Mouse (Mus musculus): Measurements from ENCODE around the gene Ttyh1. TPM values are rescaled to one million over a fixed set of nuclear protein-coding genes. Genes with fewer than 3 reads are reported as not detected.
A peak's percentile ranks its signal among the peaks of the same experiment; 100 is the strongest.

Ttyh1 gene
- polyA plus RNA-seq, 1 experiment from 2014 or later = 87.3 TPM

DNA sequence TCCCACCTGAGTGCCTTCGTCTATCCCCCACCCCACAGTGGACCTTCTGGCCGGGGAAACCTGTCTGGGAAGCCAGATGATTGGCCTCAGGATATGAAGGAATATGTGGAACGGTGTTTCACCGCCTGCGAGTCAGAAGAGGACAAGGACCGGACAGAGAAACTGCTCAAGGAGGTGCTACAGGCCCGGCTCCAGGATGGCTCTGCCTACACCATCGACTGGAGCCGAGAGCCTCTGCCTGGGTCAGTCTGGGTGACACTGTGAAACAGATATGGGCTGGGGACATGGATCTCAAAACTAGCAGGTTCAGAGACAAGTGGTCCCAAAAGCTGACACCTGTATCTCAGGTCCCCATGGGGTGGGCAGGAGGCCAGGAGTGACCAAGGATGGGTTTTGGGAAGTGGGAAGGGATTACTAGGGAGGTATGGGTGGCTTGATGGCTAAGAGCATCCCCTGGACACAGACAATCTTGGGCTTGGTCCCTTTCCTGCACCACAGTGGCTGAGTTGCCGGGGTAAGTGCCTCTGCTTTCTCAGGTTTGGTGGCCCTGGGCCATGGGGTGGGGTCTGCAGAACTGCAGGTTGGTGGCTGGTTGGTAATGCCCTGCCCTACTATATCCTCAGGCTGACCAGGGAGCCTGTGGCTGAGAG is 23.7 kb downstream of the Ttyh1 start:
- 92% methylated on average over 10 of the region's 10 CpGs for WGBS
- peaks cover 3% of the 10 kb centered on the region; the same call in 1 of the 2 replicates for H3K4me1 ChIP-seq (replicated peaks; ENCODE audit: control insufficient read depth, insufficient read depth, low read length)
- no peak overlapping the region for H3K4me2 ChIP-seq (ENCODE audit: low read depth, low read length, severe bottlenecking)
- peaks cover 55% of the 10 kb centered on the region for H3K36me3 ChIP-seq (ENCODE audit: control insufficient read depth, insufficient read depth, low read length)
- no peak overlapping the region for H3K4me3 ChIP-seq (ENCODE audit: low read depth, low read length)
- DNase-seq (ENCODE audit: low spot score) = peak; percentile 48
- ATAC-seq (replicated peaks; ENCODE audit: low FRiP score) = no peak
- H3K27me3 ChIP-seq (ENCODE audit: control insufficient read depth, insufficient read depth, low read length) = no peaks in the 10 kb centered on the region
- H3K27ac ChIP-seq (ENCODE audit: low read depth, low read length) = no peak overlapping the region
- H3K9ac ChIP-seq (ENCODE audit: low read length) = no peak overlapping the region
- no peaks in the 10 kb centered on the region for H3K9me3 ChIP-seq (ENCODE audit: control insufficient read depth, low read length)

DNA sequence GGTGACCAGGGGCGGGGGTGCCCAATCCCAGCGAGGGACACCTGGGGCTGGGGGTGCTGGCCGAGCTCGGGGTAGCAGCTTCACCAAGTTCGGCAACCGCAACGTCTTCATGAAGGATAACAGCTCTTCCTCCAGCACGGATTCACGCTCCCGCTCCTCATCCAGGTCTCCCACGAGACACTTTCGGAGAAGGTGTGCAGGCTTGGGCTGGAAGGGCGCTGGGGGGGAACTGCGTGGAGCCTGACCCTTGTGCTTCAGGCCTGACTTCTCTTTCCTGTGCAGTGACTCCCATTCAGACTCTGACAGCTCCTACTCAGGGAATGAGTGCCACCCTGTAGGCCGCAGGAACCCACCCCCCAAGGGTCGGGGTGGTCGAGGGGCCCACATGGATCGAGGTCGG is 24.3 kb downstream of the Ttyh1 start:
- H3K4me1 ChIP-seq (replicated peaks; ENCODE audit: control insufficient read depth, insufficient read depth, low read length) = no peaks in the 10 kb centered on the region
- ATAC-seq (replicated peaks; ENCODE audit: low FRiP score) (no peak), DNase-seq (ENCODE audit: low spot score) (peak; percentile 47)
- no peaks in the 10 kb centered on the region for H3K9me3 ChIP-seq (ENCODE audit: control insufficient read depth, low read length)
- WGBS = 92% methylated on average over 19 of the region's 19 CpGs
- H3K4me3 ChIP-seq (ENCODE audit: low read depth, low read length) = no peak overlapping the region
- H3K36me3 ChIP-seq (ENCODE audit: control insufficient read depth, insufficient read depth, low read length) = peaks cover 55% of the 10 kb centered on the region
- H3K9ac ChIP-seq (ENCODE audit: low read length) = no peak overlapping the region
- H3K27ac ChIP-seq (ENCODE audit: low read depth, low read length) = no peak overlapping the region
- H3K27me3 ChIP-seq (ENCODE audit: control insufficient read depth, insufficient read depth, low read length) = no peaks in the 10 kb centered on the region
- H3K4me2 ChIP-seq (ENCODE audit: low read depth, low read length, severe bottlenecking) = no peak overlapping the region

DNA sequence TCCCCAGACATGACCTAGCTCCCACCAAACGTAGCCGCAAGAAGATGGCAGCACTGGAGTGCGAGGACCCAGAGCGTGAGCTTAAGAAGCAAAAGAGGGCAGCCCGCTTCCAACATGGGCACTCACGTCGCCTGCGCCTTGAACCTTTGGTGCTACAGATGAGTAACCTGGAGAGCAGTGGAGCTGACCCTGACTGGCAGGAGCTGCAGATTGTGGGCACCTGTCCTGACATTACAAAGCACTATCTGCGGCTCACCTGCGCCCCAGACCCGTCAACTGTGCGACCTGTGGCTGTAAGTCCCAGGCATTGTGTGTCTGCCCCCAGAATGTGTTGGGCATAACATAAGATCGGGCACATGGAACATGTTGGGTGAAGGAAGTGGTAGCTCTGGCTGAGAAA is 24.8 kb downstream of the Ttyh1 start:
- no peaks in the 10 kb centered on the region; the same call in 1 of the 2 replicates for H3K4me1 ChIP-seq (replicated peaks; ENCODE audit: control insufficient read depth, insufficient read depth, low read length)
- H3K27me3 ChIP-seq (ENCODE audit: control insufficient read depth, insufficient read depth, low read length) = no peaks in the 10 kb centered on the region
- H3K9me3 ChIP-seq (ENCODE audit: control insufficient read depth, low read length) = no peaks in the 10 kb centered on the region
- no peak overlapping the region for H3K9ac ChIP-seq (ENCODE audit: low read length)
- no peak for ATAC-seq (replicated peaks; ENCODE audit: low FRiP score)
- DNase-seq (ENCODE audit: low spot score) = peak; percentile 42
- no peak overlapping the region for H3K4me2 ChIP-seq (ENCODE audit: low read depth, low read length, severe bottlenecking)
- no peak overlapping the region for H3K27ac ChIP-seq (ENCODE audit: low read depth, low read length)
- H3K4me3 ChIP-seq (ENCODE audit: low read depth, low read length) = no peak overlapping the region
- peaks cover 55% of the 10 kb centered on the region for H3K36me3 ChIP-seq (ENCODE audit: control insufficient read depth, insufficient read depth, low read length)
- 97% methylated on average over 13 of the region's 13 CpGs for WGBS

DNA sequence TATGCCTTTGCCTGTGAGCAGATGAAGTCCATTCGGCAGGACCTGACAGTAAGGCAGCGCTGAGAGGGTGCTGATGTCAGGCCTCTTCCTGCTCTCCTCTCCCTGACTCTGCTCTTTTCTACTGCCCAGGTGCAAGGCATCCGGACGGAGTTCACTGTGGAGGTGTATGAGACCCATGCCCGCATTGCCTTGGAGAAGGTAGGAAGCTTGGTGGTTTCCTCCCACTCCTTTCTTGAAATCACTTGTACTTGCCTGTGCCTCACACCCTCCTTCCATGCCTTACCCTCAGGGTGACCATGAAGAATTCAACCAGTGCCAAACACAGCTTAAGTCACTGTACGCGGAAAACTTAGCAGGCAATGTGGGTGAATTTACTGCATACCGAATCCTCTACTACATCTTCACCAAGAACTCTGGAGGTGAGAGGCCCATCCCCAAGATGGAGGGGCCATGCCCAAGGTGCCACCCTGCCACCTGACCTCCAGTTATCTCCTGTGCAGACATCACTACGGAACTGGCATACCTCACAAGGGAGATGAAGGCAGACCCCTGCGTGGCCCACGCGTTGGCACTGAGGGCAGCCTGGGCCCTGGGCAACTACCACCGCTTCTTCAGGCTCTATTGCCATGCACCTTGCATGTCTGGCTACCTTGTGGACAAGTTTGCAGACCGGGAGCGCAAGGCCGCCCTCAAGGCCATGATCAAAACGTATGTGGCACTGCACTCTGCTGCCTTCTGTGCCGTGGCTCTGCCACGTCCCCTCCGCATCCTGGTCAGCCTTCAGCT is 25.8 kb downstream of the Ttyh1 start:
- Histone ChIP-seq H3K9ac (ENCODE audit: low read length) (no peak overlapping the region), H3K27me3 (ENCODE audit: control insufficient read depth, insufficient read depth, low read length) (no peaks in the 10 kb centered on the region), H3K9me3 (ENCODE audit: control insufficient read depth, low read length) (no peaks in the 10 kb centered on the region), H3K27ac (ENCODE audit: low read depth, low read length) (no peak overlapping the region), H3K4me1 (replicated peaks; ENCODE audit: control insufficient read depth, insufficient read depth, low read length) (peaks cover under 1% of the 10 kb centered on the region; the same call in 1 of the 2 replicates), H3K4me2 (ENCODE audit: low read depth, low read length, severe bottlenecking) (no peak overlapping the region), H3K4me3 (ENCODE audit: low read depth, low read length) (no peak overlapping the region), H3K36me3 (ENCODE audit: control insufficient read depth, insufficient read depth, low read length) (peaks cover 52% of the 10 kb centered on the region)
- WGBS = 94% methylated on average over 20 of the region's 20 CpGs
- ATAC-seq (replicated peaks; ENCODE audit: low FRiP score) (no peak), DNase-seq (ENCODE audit: low spot score) (no peak)

DNA sequence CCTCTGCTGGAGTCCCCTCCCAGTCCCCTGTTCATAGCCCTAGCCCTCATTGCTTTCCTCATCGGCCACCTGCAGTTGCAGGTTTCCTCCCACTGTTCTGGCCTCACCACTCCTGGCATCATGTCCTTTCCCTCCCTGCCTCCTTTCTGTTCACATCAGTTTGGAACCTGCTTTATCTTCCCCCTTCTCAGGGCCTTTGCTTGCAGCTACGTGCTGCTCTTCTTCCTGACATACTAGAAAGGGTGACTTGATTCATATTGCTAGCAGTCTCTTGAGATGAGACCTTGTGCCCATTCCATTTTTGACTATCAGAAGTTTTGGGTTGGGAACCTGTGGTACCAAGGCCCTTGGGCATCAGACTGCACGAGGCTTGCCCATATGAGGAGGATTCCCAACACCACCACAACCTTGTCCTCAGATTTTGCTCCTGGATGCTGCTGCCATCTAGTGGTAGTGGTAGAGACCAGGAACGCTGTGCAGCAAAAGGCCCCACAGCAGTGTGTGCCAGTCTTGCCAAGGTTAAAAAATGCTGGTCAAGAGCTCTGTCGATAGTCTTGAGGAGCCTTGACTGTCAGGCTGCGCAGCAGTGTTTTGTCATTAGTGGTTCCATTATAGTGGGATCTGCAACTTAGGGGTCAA is 26.5 kb downstream of the Ttyh1 start:
- Histone ChIP-seq H3K9me3 (ENCODE audit: control insufficient read depth, low read length) (no peaks in the 10 kb centered on the region), H3K27ac (ENCODE audit: low read depth, low read length) (no peak overlapping the region), H3K4me1 (replicated peaks; ENCODE audit: control insufficient read depth, insufficient read depth, low read length) (peaks cover 4% of the 10 kb centered on the region; the same call in 1 of the 2 replicates), H3K36me3 (ENCODE audit: control insufficient read depth, insufficient read depth, low read length) (peaks cover 50% of the 10 kb centered on the region), H3K4me2 (ENCODE audit: low read depth, low read length, severe bottlenecking) (no peak overlapping the region), H3K4me3 (ENCODE audit: low read depth, low read length) (no peak overlapping the region), H3K27me3 (ENCODE audit: control insufficient read depth, insufficient read depth, low read length) (peaks cover 6% of the 10 kb centered on the region), H3K9ac (ENCODE audit: low read length) (no peak overlapping the region)
- 69% methylated on average over 6 of the region's 6 CpGs for WGBS
- ATAC-seq (replicated peaks; ENCODE audit: low FRiP score) (no peak), DNase-seq (ENCODE audit: low spot score) (no peak)

DNA sequence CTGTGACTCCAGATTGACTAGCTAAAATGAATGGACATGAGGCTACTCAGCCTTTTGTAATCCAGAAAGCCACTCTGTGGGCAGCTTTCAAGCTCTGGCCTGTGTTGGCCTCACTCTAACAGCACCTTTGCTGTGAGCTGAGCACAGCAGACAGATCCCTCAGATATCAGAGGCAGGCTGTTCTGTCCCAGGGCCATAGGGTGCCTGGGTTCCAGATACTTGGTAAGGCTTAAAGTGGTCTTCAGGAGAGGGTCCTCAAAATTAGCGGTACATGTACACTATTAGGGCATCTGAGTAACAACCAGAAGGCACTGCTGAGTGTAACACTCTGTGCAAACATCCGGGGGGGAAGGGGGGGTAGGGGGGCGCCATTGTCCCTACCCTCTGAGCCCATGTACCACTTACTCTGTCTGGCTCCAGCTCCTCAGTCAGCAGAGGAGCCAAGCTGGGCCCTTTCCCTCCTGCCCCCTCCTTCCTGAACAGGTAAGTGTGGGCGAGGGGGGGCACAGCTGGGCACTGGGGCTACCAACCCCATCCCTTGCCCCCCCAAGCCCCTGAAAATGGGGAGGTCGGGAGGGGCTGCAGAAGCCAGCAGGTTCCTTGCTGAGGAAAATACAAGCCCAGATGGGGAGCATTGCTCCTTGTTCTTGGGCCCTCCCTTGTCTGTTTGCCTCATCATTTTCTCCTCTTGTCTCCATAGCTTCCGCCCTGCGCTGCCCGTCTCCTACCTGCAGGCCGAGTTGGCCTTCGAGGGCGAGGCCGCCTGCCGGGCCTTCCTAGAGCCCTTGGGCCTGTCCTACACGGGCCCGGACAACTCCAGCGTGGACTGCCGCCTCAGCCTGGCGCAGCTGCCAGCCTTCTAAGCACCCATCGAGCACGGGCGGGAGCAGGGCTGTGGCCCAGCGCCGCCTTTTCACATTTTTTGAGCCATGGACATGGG is 27.3 kb downstream of the Ttyh1 start:
- Histone ChIP-seq H3K27ac (ENCODE audit: low read depth, low read length) (no peak overlapping the region), H3K27me3 (ENCODE audit: control insufficient read depth, insufficient read depth, low read length) (peaks cover 14% of the 10 kb centered on the region), H3K4me2 (ENCODE audit: low read depth, low read length, severe bottlenecking) (no peak overlapping the region), H3K4me3 (ENCODE audit: low read depth, low read length) (no peak overlapping the region), H3K4me1 (replicated peaks; ENCODE audit: control insufficient read depth, insufficient read depth, low read length) (peaks cover 7% of the 10 kb centered on the region; the same call in 1 of the 2 replicates), H3K9me3 (ENCODE audit: control insufficient read depth, low read length) (no peaks in the 10 kb centered on the region), H3K9ac (ENCODE audit: low read length) (no peak overlapping the region), H3K36me3 (ENCODE audit: control insufficient read depth, insufficient read depth, low read length) (peaks cover 49% of the 10 kb centered on the region)
- DNase-seq (ENCODE audit: low spot score) (no peak), ATAC-seq (replicated peaks; ENCODE audit: low FRiP score) (no peak)
- 94% methylated on average over 22 of the region's 23 CpGs for whole genome bisulfite sequencing

DNA sequence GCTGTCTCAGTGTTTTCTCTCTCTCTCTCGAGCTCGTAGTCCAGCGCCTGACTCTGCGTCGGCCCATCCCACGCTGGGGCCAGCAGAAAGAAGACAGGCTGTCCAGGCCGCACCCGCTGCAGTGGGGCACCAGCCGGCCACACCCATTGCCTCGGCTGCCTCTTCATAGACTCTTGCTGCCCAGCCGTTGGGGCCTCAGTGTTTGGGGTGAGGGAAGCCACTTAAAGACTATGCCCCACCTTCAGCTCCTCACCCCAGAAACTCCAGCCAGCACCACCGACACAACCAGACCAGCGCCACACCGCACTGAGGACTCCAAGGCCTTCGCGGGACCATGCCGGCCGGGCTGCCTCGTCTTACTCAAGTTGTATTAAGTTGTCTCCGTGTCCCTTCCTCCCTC is 28.2 kb downstream of the Ttyh1 start:
- ATAC-seq (replicated peaks; ENCODE audit: low FRiP score) (no peak), DNase-seq (ENCODE audit: low spot score) (no peak)
- Histone ChIP-seq H3K4me2 (ENCODE audit: low read depth, low read length, severe bottlenecking) (no peak overlapping the region), H3K9me3 (ENCODE audit: control insufficient read depth, low read length) (no peaks in the 10 kb centered on the region), H3K4me1 (replicated peaks; ENCODE audit: control insufficient read depth, insufficient read depth, low read length) (peaks cover 7% of the 10 kb centered on the region; the same call in 1 of the 2 replicates), H3K27me3 (ENCODE audit: control insufficient read depth, insufficient read depth, low read length) (peaks cover 17% of the 10 kb centered on the region), H3K27ac (ENCODE audit: low read depth, low read length) (no peak overlapping the region), H3K36me3 (ENCODE audit: control insufficient read depth, insufficient read depth, low read length) (peaks cover 43% of the 10 kb centered on the region), H3K9ac (ENCODE audit: low read length) (no peak overlapping the region), H3K4me3 (ENCODE audit: low read depth, low read length) (no peak overlapping the region)
- WGBS = 93% methylated on average over 19 of the region's 20 CpGs

DNA sequence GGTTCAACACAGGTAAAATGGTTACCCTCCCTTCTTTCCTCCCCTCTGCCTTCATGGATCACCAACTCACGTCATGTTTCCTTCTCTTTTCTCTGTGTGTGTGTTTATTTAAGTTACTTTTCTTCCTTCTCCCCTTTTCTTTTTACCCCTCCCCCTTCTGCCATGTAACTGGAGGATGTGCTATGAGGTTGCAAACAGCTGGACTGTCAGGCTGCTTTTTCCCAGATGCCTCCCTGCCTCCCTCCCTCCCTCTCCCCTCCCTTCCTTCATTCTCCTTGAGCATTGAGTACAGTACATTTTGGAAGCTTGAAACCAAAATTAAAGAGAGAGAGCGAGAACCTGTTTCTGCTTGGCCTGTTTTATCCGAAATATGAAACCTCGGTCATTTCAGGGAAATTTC is 28.6 kb downstream of the Ttyh1 start:
- Histone ChIP-seq H3K9ac (ENCODE audit: low read length) (no peak overlapping the region), H3K4me2 (ENCODE audit: low read depth, low read length, severe bottlenecking) (no peak overlapping the region), H3K4me1 (replicated peaks; ENCODE audit: control insufficient read depth, insufficient read depth, low read length) (peaks cover 7% of the 10 kb centered on the region; the same call in 1 of the 2 replicates), H3K27ac (ENCODE audit: low read depth, low read length) (no peak overlapping the region), H3K9me3 (ENCODE audit: control insufficient read depth, low read length) (no peaks in the 10 kb centered on the region), H3K4me3 (ENCODE audit: low read depth, low read length) (no peak overlapping the region), H3K36me3 (ENCODE audit: control insufficient read depth, insufficient read depth, low read length) (peaks cover 38% of the 10 kb centered on the region), H3K27me3 (ENCODE audit: control insufficient read depth, insufficient read depth, low read length) (peaks cover 17% of the 10 kb centered on the region)
- DNase-seq (ENCODE audit: low spot score) (no peak), ATAC-seq (replicated peaks; ENCODE audit: low FRiP score) (no peak)
- 93% methylated on average over 4 of the region's 4 CpGs for WGBS
